Mouse (Mus musculus) heart, embryonic 12.5 days (tissue): ENCODE measurements at regions not wholly inside any gene's neighbourhood (a gene's known extent, or its start where the extent isn't known, plus 50 kb on each side); places are given as distances from the start of the nearest gene placed in this dataset.

Experiments
- ATAC-seq: fragments of 200-750 bp; cut with Nextera tagmentation; 2 replicates; pipeline ENCODE4 v1.8.0; 2017; ENCODE audit warnings: moderate TSS enrichment, moderate library complexity; ENCODE audit not compliant: insufficient number of reproducible peaks, low FRiP score
- H3K27ac ChIP-seq: fragments of 300-500 bp; sonication (generic); 2 replicates; pipeline ENCODE4 v1.5.1; 2016; ENCODE audit warnings: mild to moderate bottlenecking, moderate library complexity; ENCODE audit not compliant: poor library complexity, severe bottlenecking
- H3K27me3 ChIP-seq: fragments of 300-500 bp; sonication (generic); replicated peaks from 2 replicates; pipeline ENCODE4 v1.6.1; 2016; ENCODE audit warnings: mild to moderate bottlenecking, moderate library complexity
- H3K36me3 ChIP-seq: fragments of 300-500 bp; sonication (generic); 2 replicates; pipeline ENCODE4 v1.6.1; 2016; ENCODE audit warnings: mild to moderate bottlenecking, moderate library complexity
- H3K4me1 ChIP-seq: fragments of 300-500 bp; sonication (generic); replicated peaks from 2 replicates; pipeline ENCODE4 v1.6.1; 2016; ENCODE audit warnings: mild to moderate bottlenecking
- H3K4me2 ChIP-seq: fragments of 300-500 bp; sonication (generic); 2 replicates; pipeline ENCODE4 v1.6.1; 2016; ENCODE audit warnings: mild to moderate bottlenecking, moderate library complexity
- H3K4me3 ChIP-seq: fragments of 300-500 bp; sonication (generic); 2 replicates; pipeline ENCODE4 v1.5.1; 2016; ENCODE audit warnings: mild to moderate bottlenecking
- H3K9ac ChIP-seq: fragments of 300-500 bp; sonication (generic); 2 replicates; pipeline ENCODE4 v1.6.1; 2016; ENCODE audit warnings: mild to moderate bottlenecking, moderate library complexity
- H3K9me3 ChIP-seq: fragments of 300-500 bp; sonication (generic); replicated peaks from 2 replicates; pipeline ENCODE4 v1.6.1; 2016; ENCODE audit warnings: mild to moderate bottlenecking, moderate library complexity
- WGBS: fragments of 180-500 bp; shearing (Covaris S2); methylation state at CpG from one replicate; pipeline ENCODE4 v1.1.7; 2016; 5-methylcytosine and 5-hydroxymethylcytosine counted together

DNA sequence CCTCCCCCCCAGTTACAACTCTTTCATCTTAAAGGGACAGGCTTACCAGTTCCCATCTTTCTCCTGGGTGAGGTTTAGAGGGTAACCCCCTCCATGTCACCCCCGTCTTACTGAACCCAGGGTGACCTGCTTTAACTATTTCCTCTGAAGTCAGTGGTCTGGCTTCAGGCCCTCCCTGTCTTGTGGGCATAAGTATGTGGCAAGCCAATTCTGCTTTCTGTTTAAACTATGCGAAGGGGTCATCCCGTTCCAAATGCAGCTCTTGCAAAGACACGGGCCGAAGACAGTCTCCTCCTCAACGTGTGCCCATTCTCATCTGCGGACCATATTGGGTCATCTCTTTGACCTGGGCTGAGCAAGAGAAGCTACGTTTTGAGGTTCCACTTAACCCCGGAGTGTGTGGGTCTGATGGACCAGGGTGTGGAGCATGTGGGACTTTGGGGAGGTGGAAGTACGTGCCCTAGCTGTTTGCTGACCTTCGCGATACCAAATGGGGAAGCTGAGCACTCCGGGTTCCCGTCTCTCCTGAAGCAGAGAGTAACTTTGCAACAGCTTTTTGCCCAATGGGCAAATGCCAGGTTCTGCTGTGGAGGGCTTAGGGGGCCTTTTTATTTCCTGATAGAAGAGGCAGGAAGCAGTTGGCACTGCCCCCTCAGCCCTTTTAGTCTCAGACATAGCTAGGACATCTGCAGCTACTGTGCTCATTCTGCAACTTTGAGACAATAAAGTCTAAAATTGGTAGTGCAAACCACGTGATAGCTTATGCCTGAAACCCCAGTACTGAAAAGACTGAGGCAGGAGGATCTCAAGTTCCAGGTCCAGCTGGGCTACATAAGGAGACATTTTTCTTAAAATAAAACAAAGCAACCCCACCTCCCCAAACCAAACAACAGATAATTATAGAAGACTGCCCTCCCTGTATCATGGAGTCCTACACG is 56.3 kb upstream of the Mdm1 start:
- H3K4me3 ChIP-seq = no peak overlapping the region
- H3K27ac ChIP-seq = no peak overlapping the region
- no peaks in the 10 kb centered on the region for H3K36me3 ChIP-seq
- no peaks in the 10 kb centered on the region for H3K9me3 ChIP-seq
- H3K9ac ChIP-seq = no peak overlapping the region
- 87% methylated on average over 16 of the region's 16 CpGs for WGBS
- 0 out of 2 replicates have a peak, but pooled peaks cover 8% of the 10 kb centered on the region for H3K4me1 ChIP-seq
- no peak overlapping the region for H3K4me2 ChIP-seq
- no peak for ATAC-seq
- no peaks in the 10 kb centered on the region; the same call in 1 of the 2 replicates for H3K27me3 ChIP-seq

GRCm38 (mm10) chr10:118087570-118088340 is 53.9 kb upstream of the Mdm1 start:
- no peaks in the 10 kb centered on the region for H3K36me3 ChIP-seq
- no peak for ATAC-seq
- H3K4me1 ChIP-seq = 0 out of 2 replicates have a peak, but pooled peaks cover 13% of the 10 kb centered on the region
- H3K27ac ChIP-seq = no peak overlapping the region
- H3K27me3 ChIP-seq = no peaks in the 10 kb centered on the region; the same call in 1 of the 2 replicates
- H3K9me3 ChIP-seq = no peaks in the 10 kb centered on the region
- no peak overlapping the region for H3K9ac ChIP-seq
- peak overlapping the region; percentile 53 for H3K4me2 ChIP-seq
- H3K4me3 ChIP-seq = no peak overlapping the region
- 27% methylated on average over 12 of the region's 12 CpGs for WGBS

DNA sequence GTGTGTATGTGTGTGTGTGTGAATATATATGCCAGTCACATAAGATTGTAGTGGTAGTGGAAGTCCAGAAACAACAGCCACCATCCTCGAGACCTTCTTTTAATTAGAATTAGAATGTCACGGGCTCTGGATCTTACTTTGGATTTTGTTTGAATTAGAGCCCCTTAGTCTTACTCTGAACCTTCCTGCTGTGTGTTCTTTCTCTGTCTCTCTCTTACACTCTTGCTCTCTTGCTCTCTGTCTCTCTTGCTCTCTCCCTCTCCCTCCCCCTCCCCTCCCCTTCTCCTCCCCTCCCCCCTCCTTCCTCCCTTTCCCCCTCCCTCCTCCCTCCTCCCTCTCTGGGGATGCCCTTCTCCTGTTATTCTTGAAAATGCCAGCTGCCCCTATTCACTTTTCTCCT is 53.1 kb upstream of the Mdm1 start:
- no peak for ATAC-seq
- H3K27ac ChIP-seq = no peak overlapping the region

GRCm38 (mm10) chr10:118089879-118090278 is 51.7 kb upstream of the Mdm1 start:
- H3K9ac ChIP-seq = no peak overlapping the region
- H3K9me3 ChIP-seq = no peaks in the 10 kb centered on the region
- no peaks in the 10 kb centered on the region for H3K36me3 ChIP-seq
- 0 out of 2 replicates have a peak, but pooled peaks cover 13% of the 10 kb centered on the region for H3K4me1 ChIP-seq
- no peak overlapping the region for H3K27ac ChIP-seq
- ATAC-seq = no peak
- no peak overlapping the region for H3K4me2 ChIP-seq
- 85% methylated on average over 6 of the region's 6 CpGs for WGBS
- H3K27me3 ChIP-seq = no peaks in the 10 kb centered on the region; the same call in 1 of the 2 replicates
- H3K4me3 ChIP-seq = no peak overlapping the region

More for the DNA sequence above, 53.1 kb upstream of the Mdm1 start:
- Histone ChIP-seq H3K4me3 (no peak overlapping the region), H3K4me2 (no peak overlapping the region), H3K27me3 (no peaks in the 10 kb centered on the region; the same call in 1 of the 2 replicates), H3K9me3 (no peaks in the 10 kb centered on the region), H3K4me1 (0 out of 2 replicates have a peak, but pooled peaks cover 13% of the 10 kb centered on the region), H3K9ac (no peak overlapping the region), H3K36me3 (no peaks in the 10 kb centered on the region)
- WGBS = 45% methylated on average over 2 of the region's 2 CpGs

DNA sequence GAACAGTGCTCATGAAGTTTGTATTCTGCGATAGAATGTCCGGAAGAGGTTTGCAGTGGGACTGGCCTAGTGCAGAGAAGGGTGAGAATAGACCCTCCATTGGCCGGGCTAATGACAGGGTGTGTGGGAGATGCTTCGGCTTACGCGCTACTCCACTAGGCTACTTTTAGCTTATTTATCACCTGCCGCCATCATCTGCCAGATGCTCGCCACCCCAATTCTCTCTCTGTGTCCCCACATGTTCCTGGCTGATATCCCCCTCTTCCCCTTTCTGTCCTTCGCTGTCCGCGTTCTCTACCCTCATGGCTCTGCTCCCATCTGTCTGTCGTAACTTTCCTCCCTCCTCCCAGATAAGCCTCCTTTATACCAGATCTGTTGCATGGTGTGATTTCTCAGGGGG is 50.1 kb upstream of the Mdm1 start:
- no peak overlapping the region for H3K4me2 ChIP-seq
- 68% methylated on average over 12 of the region's 12 CpGs for WGBS
- H3K27ac ChIP-seq = no peak overlapping the region
- no peaks in the 10 kb centered on the region for H3K36me3 ChIP-seq
- ATAC-seq = no peak
- no peaks in the 10 kb centered on the region for H3K9me3 ChIP-seq
- H3K4me1 ChIP-seq = 0 out of 2 replicates have a peak, but pooled peaks cover 13% of the 10 kb centered on the region
- H3K9ac ChIP-seq = no peak overlapping the region
- no peak overlapping the region for H3K4me3 ChIP-seq
- no peaks in the 10 kb centered on the region; the same call in 1 of the 2 replicates for H3K27me3 ChIP-seq
